Mouse (Mus musculus) G1E-ER4 (cell line): Measurements from ENCODE around the gene B4gat1. TPM values are rescaled to one million over a fixed set of nuclear protein-coding genes. Genes with fewer than 3 reads are reported as not detected.

Experiments
- GATA1 ChIP-seq: IDR thresholded peaks from one replicate; pipeline ENCODE4 v1.8.0; 2012; ENCODE audit warnings: low read length, inconsistent platforms
- polyA plus RNA-seq: library from polyadenylated mRNA; stranded (reverse); fragments of >175 nt; gene quantifications from 2 replicates; pipeline ENCODE4 v1.2.3, GENCODE M21; 2012

B4gat1 gene
- 10.8 and 12.4 TPM in 2 replicates for polyA plus RNA-seq

DNA sequence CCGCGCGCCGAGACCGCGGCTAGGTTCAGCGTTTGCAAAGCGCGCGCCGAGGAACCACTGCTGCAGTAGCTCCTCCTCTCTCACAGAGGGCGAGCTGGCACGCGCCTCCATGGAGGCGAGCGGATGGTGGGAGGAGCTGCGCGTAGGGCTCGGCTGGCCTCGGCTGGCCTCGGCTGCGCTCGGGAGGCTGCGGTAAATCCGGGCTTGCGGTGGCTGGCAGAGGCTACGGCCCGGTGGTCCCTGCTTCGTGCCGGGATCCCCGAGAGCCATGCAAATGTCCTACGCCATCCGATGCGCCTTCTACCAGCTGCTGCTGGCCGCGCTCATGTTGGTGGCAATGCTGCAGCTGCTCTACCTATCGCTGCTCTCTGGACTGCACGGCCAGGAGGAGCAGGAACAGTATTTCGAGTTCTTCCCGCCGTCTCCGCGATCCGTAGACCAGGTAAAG, at the start of gene B4gat1, which contains the start of gene AC124502.3:
Gene B4gat1 (plus strand): TSS at position 118 of the 448 bp plus-strand sequence.
Gene AC124502.3 (plus strand): TSS at position 183 of the 448 bp plus-strand sequence.
- no peak for TF ChIP-seq GATA1

DNA sequence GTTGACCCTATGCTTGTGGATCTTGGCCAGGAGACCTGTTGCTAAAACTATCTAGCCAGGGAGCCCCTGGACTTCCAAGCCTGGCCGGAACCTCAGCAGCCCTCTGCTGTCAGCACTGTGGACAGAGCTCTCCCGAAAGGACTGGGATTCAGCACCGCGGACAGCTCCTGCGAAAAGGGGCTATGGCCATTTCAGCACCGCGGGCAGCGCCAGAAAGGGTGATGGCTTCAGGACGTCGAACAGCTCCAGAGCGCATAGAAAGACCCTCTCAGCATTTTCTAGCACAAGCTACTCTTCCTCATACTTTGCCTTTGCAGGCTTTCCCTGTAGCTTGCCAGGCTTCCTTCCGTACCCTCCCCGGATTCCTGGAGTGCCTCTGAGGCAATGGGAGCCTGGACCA, 49.6 kb upstream of the B4gat1 start:
- TF ChIP-seq GATA1: no peak

DNA sequence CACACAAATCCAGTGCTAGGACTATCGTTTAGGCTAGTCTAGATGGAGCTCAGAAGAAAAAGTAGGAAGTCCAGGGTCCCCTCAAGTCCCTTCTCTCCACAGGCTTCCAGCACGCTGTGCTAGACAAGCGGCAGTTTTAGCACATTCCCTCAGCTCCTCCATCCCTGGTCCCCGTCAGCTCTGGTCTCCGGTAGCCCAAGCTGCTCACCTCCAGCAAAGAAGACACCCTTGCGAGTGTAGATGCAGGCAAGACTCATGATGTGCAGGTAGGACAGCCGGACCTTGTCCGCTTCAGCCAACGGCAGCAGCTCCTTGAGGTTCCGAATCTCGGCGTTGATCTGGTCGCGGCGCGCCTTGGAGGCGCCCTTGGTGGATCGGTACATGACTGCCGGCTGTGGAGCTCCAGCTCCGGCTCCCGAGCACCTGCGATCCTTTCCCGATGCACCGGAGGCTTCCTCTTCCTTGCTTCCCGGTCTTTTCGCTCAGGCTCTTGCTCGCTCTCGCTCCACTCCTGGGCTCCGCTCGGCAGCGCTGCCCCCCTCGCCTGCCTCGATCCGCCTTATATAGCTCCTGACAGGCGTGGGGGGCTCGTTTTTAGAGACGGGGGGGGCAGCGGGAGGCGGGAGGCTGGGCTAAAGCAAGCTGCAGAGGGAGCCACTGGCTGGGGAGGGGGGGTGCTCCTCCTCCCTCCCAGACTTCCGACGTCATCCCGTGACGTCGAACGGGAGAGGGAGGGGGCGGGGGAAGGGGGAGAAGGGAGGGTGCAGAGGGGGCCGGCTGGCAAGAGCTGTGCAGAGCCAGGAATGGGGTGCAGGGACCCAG, 49.0 kb upstream of the B4gat1 start:
- TF ChIP-seq GATA1: no peak

DNA sequence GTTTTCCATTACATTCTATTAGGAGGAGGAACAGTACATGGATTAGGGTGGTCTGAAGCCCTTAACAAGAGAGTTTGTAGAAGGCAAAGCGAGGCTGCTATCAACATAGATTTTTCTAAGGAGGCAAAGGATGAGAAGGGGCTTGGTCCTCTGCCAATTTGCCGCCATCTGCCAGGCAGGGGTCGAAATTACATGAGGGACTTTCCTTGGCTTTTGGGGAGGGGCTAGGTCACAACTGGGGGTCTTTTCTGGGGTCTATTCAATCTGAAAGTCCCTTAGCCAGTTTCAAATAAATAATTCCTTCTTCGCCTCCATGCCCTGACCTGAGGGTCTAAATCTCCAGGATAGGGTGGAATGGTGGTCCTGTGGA, 48.4 kb upstream of the B4gat1 start, which contains the start of gene Npas4:
Gene Npas4 (minus strand): TSS at position 61 of the 370 bp plus-strand sequence.
- no peak for TF ChIP-seq GATA1

DNA sequence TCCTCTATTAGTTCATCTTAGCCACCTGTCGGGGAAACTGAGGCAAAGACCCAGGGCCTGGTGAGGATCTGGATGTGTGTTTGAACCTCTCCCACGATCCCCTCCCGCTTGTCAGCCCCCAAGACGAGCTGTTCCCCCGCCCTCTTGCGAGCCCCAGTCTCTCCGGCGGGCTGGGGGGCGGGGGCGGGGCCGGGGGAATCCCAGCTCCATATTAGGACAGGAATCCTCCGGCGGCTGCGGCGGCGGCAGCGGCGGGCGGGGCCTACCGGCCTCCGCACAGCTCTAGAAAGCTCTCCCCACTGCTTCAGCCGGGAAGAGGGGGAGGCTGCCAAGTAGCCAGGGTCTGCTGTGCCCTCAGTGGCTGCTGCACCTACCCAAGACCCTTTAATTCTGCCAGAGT, 47.9 kb upstream of the B4gat1 start:
- no peak for TF ChIP-seq GATA1

DNA sequence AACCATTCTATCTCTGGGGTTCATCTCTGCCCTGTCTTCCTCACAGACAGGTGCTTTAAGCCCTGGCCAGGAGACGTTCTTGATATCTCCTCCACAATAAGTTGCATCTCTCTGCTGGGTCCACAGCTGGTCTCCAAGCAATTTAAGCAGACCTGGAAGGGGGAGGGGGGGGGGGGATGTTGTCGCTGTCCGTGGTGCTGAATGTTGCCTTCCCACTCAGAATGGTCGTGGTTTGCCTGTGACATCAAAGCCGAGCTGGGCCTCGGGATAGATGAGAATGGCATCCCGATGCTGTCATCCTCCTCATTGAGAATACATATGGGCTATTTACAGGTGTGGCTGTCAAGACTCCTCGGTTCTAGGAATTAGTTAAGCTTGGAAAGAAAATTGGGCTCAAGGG, 46.3 kb upstream of the B4gat1 start:
- TF ChIP-seq GATA1: no peak

DNA sequence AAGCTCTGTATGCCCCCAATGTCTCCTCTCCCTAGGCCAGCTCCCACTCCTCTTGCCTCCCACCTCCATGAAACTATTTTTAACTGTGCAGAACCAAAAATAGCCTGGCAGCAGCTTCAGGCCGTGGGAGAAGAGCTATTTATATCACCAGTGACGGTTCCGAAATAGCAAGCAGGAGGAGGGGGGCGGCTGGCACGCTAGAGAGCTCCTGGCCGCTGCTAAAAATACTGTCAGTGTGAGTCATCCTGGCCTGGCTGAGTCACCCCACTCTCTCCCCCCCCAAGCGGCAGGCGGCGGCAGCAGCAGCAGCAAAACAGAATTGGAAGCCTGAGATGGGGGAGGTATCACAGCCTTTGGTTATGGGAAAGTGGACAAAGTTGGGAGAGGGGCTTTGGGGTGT, 45.7 kb upstream of the B4gat1 start:
- TF ChIP-seq GATA1: no peak

DNA sequence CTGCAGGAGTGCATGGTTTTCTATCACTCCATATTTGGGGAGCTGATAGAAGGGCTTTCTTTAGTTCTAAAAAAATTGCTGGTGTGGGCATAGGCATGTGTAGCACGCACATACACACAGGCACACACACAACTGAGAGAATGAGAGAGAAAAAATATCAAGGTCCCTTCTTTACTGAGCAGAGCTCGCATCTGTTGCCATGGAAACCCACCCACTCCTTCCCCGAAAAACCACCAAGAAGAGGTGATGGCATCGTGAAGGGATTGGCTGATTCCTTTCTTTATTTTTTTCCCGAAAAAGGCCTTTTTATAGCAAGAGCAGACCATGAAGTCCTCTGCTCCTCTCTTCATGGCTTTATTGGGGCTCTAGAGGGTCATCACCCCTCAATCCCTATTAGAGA, 44.6 kb upstream of the B4gat1 start:
- TF ChIP-seq GATA1: no peak

DNA sequence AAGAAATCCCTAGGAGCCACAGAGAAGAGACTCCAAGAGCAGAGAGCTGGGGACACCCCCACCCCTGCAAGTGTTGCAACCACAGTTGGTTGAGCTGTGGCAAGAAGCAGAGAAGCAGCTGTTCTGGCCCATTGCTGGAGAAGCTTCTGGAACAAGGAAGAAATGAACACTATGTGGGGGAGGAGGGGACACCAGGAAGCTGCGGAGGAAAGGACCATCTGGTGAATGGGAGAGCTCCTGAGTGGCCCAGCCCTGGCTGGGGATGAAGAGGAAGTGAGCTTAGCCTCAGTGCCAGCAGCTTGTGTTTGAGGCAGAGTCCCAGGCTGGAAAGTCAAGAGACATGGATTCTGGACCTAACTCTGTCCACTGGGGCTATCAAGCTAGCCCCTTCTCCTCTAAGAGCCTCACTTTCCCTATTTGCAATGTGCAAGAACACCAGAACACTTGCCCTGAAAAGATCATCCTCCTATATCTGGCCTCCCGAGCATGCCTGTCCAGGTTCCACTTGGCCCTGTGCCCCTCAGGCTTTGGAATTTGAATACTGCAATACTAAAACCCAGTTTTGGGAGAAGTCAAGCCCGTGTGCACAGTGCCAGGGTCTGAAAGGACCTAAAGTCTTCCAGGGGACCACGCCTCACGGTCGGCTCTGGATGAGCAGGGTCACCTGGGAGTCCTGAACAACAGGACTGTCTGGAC, 39.0 kb upstream of the B4gat1 start:
- no peak for TF ChIP-seq GATA1

DNA sequence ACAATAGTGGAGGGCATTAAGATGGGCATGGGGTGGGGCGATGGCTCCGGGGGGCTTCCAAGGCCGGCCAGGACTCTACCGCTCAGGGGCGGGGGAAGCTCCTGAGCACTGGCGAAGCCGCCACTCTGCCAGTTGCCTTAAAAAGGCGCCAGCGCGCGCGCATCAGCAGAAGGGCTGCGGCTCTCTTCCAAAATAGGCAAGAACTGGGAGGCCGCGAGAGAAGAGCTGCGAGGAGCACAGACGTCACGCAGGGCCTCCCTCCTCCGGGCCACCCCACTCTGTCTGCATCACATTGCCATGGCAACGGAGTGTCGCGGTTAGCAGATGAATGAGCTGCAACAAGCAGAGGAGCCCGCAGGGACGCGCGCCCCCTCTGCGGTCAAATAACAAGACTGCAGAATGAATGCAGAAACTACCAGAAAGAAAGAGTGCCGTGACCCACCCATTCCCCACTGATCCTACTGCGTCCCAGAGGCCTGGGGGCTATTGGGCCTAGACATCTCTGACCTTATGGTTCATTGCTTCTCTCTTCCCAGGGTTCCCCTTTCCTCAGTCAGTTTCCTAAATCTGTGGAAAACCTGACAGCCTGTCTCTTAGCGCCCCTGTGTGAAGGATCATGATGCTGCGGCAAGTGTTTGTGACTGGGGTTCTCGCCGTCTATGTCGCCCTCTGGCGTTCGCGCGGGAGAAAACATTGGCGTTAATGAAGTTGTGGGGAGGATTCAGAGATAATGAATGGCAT, 36.8 kb upstream of the B4gat1 start:
- no peak for TF ChIP-seq GATA1

DNA sequence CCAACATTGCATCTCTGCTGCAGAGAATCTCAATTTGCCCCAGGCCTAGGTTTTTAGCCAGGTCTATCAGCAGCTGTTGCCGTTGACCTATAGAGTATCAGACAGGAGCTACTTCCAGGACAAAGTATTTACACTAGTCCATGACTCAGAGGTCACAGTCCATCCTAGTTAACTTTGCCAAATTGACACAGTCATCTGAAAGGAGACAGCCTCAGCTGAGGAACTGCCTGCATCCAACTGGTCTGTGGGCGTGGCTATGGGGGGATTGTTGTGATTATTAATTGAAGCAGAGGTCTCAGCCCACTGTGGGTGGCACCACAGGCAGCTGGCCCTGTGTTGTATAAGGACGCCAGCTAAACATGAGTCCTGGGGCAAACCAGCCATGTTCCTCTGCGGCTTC, 33.7 kb upstream of the B4gat1 start:
- TF ChIP-seq GATA1: no peak

DNA sequence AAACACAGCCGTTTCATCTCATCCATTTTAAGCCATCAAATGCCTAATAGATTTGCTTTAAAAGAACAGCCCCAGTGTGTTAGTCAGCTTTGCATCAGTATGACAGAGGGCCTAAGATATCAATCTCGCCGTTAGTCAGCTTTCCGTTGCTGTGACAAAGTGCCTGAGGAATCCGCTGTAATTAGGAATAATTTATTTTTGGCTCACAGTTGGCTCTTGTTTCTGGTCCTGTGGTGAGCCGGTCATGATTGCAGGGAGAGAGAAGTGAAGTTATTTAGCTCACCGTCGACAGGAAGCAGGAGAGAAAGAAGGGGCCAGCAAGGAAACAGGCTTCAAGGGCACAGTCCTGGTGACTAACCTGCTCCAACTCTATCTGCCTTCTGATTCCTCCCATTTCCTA, 25.5 kb upstream of the B4gat1 start:
- TF ChIP-seq GATA1: no peak

DNA sequence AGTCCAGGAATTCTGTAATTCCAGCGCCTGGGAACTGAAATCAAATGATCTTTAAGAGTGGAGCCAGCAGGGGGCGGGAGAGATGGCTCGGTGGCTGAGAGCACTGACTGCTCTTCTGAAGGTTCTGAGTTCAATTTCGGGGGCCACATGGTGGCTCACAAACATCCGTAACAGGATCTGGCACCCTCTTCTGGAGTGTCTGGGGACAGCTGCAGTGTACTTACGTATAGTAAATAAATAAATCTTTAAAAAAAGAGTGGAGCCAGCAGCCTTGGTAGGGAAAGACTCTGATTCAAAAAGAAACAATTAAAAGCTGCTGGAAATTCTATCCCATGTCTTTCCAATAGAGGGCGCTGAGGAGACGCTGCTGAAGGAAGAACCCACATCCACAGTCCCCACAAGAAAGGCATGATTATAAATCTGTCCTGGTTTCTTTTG, 23.6 kb upstream of the B4gat1 start:
- TF ChIP-seq GATA1: no peak

DNA sequence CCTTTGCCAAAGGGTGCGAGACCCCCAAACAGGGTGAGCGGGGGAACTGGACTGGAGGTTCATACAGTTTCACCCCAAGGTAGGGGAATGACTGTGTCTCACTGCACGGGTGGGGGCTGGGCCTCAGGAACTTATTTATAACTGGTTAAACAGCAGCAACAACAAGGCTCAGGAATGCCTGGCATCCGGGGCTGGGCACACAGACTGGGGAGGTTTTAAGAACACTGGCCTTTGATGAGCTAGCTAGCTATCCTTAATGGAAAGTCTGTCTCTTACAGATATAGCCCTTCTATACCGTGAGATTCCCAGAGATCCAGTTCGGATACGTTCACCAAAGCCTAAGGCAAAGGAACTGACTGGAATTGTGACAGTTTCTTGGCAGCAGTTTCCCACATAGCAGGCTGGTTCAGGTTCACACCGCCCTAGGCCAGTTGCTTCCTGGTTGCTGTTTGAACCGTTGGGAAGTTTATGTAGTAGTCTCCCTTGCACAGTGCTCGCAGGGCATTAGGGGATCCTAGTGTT, 22.3 kb upstream of the B4gat1 start:
- no peak for TF ChIP-seq GATA1

DNA sequence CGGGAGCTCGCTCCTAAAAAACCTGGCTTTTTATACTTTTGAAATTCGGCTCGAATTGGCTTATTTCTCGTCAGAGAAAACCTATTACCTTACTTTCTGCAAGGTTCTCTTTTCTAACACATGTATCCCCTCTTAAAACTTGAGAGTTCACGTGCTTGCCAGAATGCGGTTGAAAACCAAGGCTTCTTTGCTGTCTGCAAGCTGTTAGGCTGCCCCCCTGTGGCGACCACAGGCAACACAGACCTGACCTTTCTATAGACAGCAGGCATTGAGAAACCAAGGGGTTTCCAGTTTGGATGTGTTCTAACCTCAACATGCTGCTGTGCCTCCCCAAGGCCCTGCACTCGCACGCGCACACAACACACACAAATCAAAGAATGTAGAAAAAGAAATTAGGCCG, 21.8 kb upstream of the B4gat1 start:
- TF ChIP-seq GATA1: no peak

DNA sequence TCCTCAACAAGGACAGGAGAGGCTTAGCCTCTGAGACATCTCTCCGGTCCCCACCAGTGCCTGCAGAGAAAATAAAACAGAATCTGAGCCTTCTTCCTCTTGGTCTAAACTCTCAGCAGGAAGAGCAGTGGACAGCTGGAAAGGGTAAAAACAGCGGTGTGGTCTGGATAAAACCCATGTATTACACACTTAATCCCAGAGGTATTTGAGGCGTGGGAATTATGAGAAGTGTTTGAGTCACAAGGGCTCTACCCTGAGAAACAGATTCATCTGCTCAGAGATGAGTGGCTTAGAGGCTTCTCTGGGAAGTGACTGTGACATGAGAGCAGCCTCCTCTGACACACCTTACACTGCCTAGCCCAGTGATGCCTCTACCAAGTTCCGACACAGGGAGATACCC, 21.0 kb upstream of the B4gat1 start:
- no peak for TF ChIP-seq GATA1

DNA sequence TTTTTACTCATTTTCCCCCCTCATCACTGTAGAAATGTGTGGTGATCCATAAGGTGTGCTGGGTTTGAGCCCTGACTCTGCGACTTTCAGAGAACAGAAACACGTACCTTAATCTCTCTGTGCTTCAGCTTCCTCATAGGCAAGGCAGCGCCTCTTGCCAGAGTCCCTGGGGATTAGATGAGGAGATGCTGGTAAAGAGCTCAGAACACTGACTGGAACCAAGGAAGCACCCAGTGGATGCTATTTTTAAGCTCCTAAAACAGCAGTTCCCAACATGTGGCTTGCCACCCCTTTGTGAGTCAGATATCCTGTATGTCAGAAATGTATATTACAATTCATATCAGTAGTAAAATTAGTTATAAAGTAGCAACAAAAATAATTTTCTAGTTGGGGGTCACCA, 20.4 kb upstream of the B4gat1 start:
- TF ChIP-seq GATA1: no peak
